Mouse (Mus musculus) G1E (cell line): ENCODE measurements around the gene Olfr305. TPM values are rescaled to one million over a fixed set of nuclear protein-coding genes. Genes with fewer than 3 reads are reported as not detected.
"Not testable (repeated sequence)": the region's sequence is repeated elsewhere in the genome, so short reads cannot be mapped to it uniquely, and the experiment has no call there.

Source experiments
- ATAC-seq: 2 replicates; pipeline ENCODE4 v1.8.0; 2016; ENCODE audit warnings: mild to moderate bottlenecking; ENCODE audit not compliant: insufficient number of reproducible peaks, poor library complexity, low FRiP score, severe bottlenecking; ENCODE audit errors: extremely low read depth
- DNase-seq: peaks from one replicate; pipeline ENCODE4 v3.0.0; 2012; ENCODE audit warnings: low spot score
- H3K27me3 ChIP-seq: 2 replicates; pipeline ENCODE4 v1.6.1; 2012; ENCODE audit warnings: mild to moderate bottlenecking, low read length, inconsistent platforms; ENCODE audit not compliant: insufficient read depth
- H3K36me3 ChIP-seq: replicated peaks from 2 replicates; pipeline ENCODE3; 2012; ENCODE audit warnings: mild to moderate bottlenecking, inconsistent platforms
- H3K4me1 ChIP-seq: 2 replicates; pipeline ENCODE4 v1.6.1; 2012; ENCODE audit warnings: low read depth, low read length, inconsistent platforms, mixed read lengths; ENCODE audit not compliant: insufficient read depth
- H3K4me3 ChIP-seq: 2 replicates; pipeline ENCODE4 v1.5.1; 2012; ENCODE audit warnings: low read depth, mild to moderate bottlenecking, inconsistent platforms, low read length, moderate library complexity, mixed read lengths
- H3K9me3 ChIP-seq: replicated peaks from 2 replicates; pipeline ENCODE4 v1.6.1; 2012; ENCODE audit warnings: inconsistent platforms
- CTCF ChIP-seq: IDR thresholded peaks from 2 replicates; pipeline ENCODE4 v1.5.1; 2012; ENCODE audit warnings: low read depth, low read length, inconsistent platforms, mixed read lengths
- GATA1 ChIP-seq: IDR thresholded peaks from 2 replicates; pipeline ENCODE4 v1.6.1; 2012; ENCODE audit warnings: borderline replicate concordance, low read length, inconsistent platforms, mixed read lengths
- GATA2 ChIP-seq: IDR thresholded peaks from 2 replicates; pipeline ENCODE4 v1.6.1; 2012; ENCODE audit warnings: low read depth, low read length, inconsistent platforms, borderline replicate concordance
- POLR2AphosphoS5 ChIP-seq: IDR thresholded peaks from 2 replicates; pipeline ENCODE4 v1.6.1; 2012; ENCODE audit warnings: low read depth, low read length, inconsistent platforms; ENCODE audit not compliant: insufficient replicate concordance
- TAL1 ChIP-seq: conservative IDR thresholded peaks from 2 replicates; pipeline ENCODE4 v1.6.1; 2012; ENCODE audit warnings: low read depth, low read length, inconsistent platforms, mixed read lengths
- polyA plus RNA-seq: library from polyadenylated mRNA; stranded (reverse); fragments of >175 nt; gene quantifications from 2 replicates; pipeline ENCODE4 v1.2.3, GENCODE M21; 2012
- total RNA-seq, 2 experiments: library from RNA; stranded (forward) in 1 of 2; stranded (reverse) in 1 of 2; fragments of 200-1000 nt in 1 of 2; fragments of >200 nt in 1 of 2; fragmentation: Nextera tagmentation in 1 of 2; gene quantifications; 2 replicates each; pipeline ENCODE4 v1.2.3; 2014 to 2017

Olfr305 gene
- total RNA-seq (2014; fragmentation: Nextera tagmentation) (not detected in 2 replicates), total RNA-seq (2017) (0.12 and 0.22 TPM in 2 replicates), polyA plus RNA-seq (not detected in 2 replicates)

- no peak for TF ChIP-seq GATA1
- TF ChIP-seq CTCF = no peak
- no peak for TF ChIP-seq GATA2
- no peak for TF ChIP-seq POLR2AphosphoS5
- TF ChIP-seq TAL1 = no peak
- Histone ChIP-seq H3K9me3 (0 out of 2 replicates have a peak, but pooled peaks cover 2% of the 10 kb centered on the region), H3K4me3 (no peak within 1 kb of the TSS), H3K4me1 (no peaks in the 10 kb centered on the region), H3K36me3 (no peaks in the 10 kb centered on the region), H3K27me3 (no peaks in the 10 kb centered on the region)
- ATAC-seq (no peak), DNase-seq (no peak)
Measured at GRCm38 (mm10) chr7:86366828-86367227, at the start of gene Olfr305. TSS of gene Olfr305 (minus strand) at chr7:86366928.

- no peaks in the 10 kb centered on the region for H3K4me1 ChIP-seq
- H3K36me3 ChIP-seq = no peaks in the 10 kb centered on the region
- H3K4me3 ChIP-seq = no peak within 1 kb of the TSS
- no peaks in the 10 kb centered on the region for H3K27me3 ChIP-seq
- DNase-seq (no peak), ATAC-seq (no peak)
- no peak for TF ChIP-seq GATA1
- TF ChIP-seq POLR2AphosphoS5 = no peak
- TF ChIP-seq CTCF = no peak
- no peak for TF ChIP-seq GATA2
- TF ChIP-seq TAL1 = no peak
- H3K9me3 ChIP-seq = no peaks in the 10 kb centered on the region
Measured at GRCm38 (mm10) chr7:86403546-86403945, 36.8 kb upstream of the Olfr305 start, which contains the start of gene Olfr301. TSS of gene Olfr301 (plus strand) at chr7:86403846.

- H3K4me1 ChIP-seq = no peaks in the 10 kb centered on the region
- ATAC-seq = no peak
- no peaks in the 10 kb centered on the region; the same call in 1 of the 2 replicates for H3K9me3 ChIP-seq
- no peaks in the 10 kb centered on the region for H3K36me3 ChIP-seq
- no peak for DNase-seq
- no peaks in the 10 kb centered on the region for H3K27me3 ChIP-seq
- H3K4me3 ChIP-seq = no peak within 1 kb of the TSS
- TF ChIP-seq GATA2 (no peak), GATA1 (no peak), POLR2AphosphoS5 (no peak), CTCF (no peak), TAL1 (no peak)
Measured at GRCm38 (mm10) chr7:86397689-86398088, 31.0 kb upstream of the Olfr305 start, which contains the start of gene Olfr303. TSS of gene Olfr303 (minus strand) at chr7:86397789.

GRCm38 (mm10) chr7:86386558-86386957 lies 19.8 kb upstream of the Olfr305 start, which contains the start of gene Olfr304:
TSS of gene Olfr304 (minus strand) at chr7:86386658.
- no peak for ATAC-seq
- DNase-seq = no peak
- no peak for TF ChIP-seq CTCF
- TF ChIP-seq TAL1 = no peak
- no peak for TF ChIP-seq POLR2AphosphoS5
- TF ChIP-seq GATA2 = no peak
- no peak for TF ChIP-seq GATA1
- H3K9me3 ChIP-seq = no peaks in the 10 kb centered on the region
- H3K4me1 ChIP-seq = no peaks in the 10 kb centered on the region
- H3K36me3 ChIP-seq = no peaks in the 10 kb centered on the region
- no peak within 1 kb of the TSS for H3K4me3 ChIP-seq
- no peaks in the 10 kb centered on the region for H3K27me3 ChIP-seq

GRCm38 (mm10) chr7:86385769-86386168 lies 19.0 kb upstream of the Olfr305 start:
- DNase-seq = no peak
- no peaks in the 10 kb centered on the region for H3K27me3 ChIP-seq
- ATAC-seq = no peak
- H3K4me1 ChIP-seq = no peaks in the 10 kb centered on the region
- no peaks in the 10 kb centered on the region for H3K9me3 ChIP-seq
- TF ChIP-seq CTCF = no peak
- no peak for TF ChIP-seq GATA2
- no peak for TF ChIP-seq GATA1
- TF ChIP-seq TAL1 = no peak
- no peak for TF ChIP-seq POLR2AphosphoS5
- no peak overlapping the region for H3K4me3 ChIP-seq
- no peaks in the 10 kb centered on the region for H3K36me3 ChIP-seq

GRCm38 (mm10) chr7:86346296-86346695 lies 20.4 kb downstream of the Olfr305 start:
- not testable (repeated sequence) for ATAC-seq, H3K9me3 ChIP-seq, DNase-seq, H3K27me3 ChIP-seq, H3K4me3 ChIP-seq, H3K36me3 ChIP-seq, H3K4me1 ChIP-seq

- ATAC-seq = no peak
Measured at GRCm38 (mm10) chr7:86344253-86344652, 22.5 kb downstream of the Olfr305 start.

More at GRCm38 (mm10) chr7:86344253-86344652, 22.5 kb downstream of the Olfr305 start:
- DNase-seq = no peak
- peaks cover 3% of the 10 kb centered on the region for H3K9me3 ChIP-seq
- no peaks in the 10 kb centered on the region for H3K36me3 ChIP-seq
- no peak overlapping the region for H3K4me3 ChIP-seq
- no peaks in the 10 kb centered on the region for H3K4me1 ChIP-seq
- TF ChIP-seq GATA1 (no peak), CTCF (no peak), POLR2AphosphoS5 (no peak)
- no peaks in the 10 kb centered on the region for H3K27me3 ChIP-seq
